Mouse (Mus musculus) cortical plate, adult 2 months (tissue): ENCODE results near the gene Cwc22. TPM values are rescaled to one million over a fixed set of nuclear protein-coding genes. Genes with fewer than 3 reads are reported as not detected.

Experiments used
- H3K27ac ChIP-seq: fragments of 200-500 bp; 2 replicates; pipeline ENCODE4 v1.5.1; 2012; ENCODE audit warnings: low read length, control low read depth, inconsistent platforms; ENCODE audit not compliant: insufficient read depth
- H3K4me1 ChIP-seq: fragments of 200-500 bp; 2 replicates; pipeline ENCODE4 v1.6.1; 2011; ENCODE audit warnings: low read length; ENCODE audit not compliant: control insufficient read depth, insufficient read depth
- H3K4me3 ChIP-seq: fragments of 200-500 bp; 2 replicates; pipeline ENCODE4 v1.5.1; 2011; ENCODE audit warnings: mild to moderate bottlenecking, low read length, control low read depth; ENCODE audit not compliant: insufficient read depth
- CTCF ChIP-seq: fragments of 200-500 bp; IDR thresholded peaks from 2 replicates; pipeline ENCODE4 v1.5.1; 2011; ENCODE audit warnings: mild to moderate bottlenecking, control low read depth, low read length; ENCODE audit not compliant: insufficient read depth; ENCODE audit errors: extremely low read depth
- POLR2A ChIP-seq: fragments of 200-500 bp; IDR thresholded peaks from 2 replicates; pipeline ENCODE4 v1.6.1; 2011; ENCODE audit warnings: mild to moderate bottlenecking, low read length, control low read depth; ENCODE audit not compliant: insufficient read depth; ENCODE audit errors: extremely low read depth
- polyA plus RNA-seq: library from polyadenylated mRNA; depleted of rRNA; stranded (reverse); fragments of >200 nt; gene quantifications from 2 replicates; pipeline ENCODE4 v1.2.3, GENCODE M21; 2012

Cwc22 gene
- polyA plus RNA-seq, 1 experiment, result 23.4 TPM

DNA sequence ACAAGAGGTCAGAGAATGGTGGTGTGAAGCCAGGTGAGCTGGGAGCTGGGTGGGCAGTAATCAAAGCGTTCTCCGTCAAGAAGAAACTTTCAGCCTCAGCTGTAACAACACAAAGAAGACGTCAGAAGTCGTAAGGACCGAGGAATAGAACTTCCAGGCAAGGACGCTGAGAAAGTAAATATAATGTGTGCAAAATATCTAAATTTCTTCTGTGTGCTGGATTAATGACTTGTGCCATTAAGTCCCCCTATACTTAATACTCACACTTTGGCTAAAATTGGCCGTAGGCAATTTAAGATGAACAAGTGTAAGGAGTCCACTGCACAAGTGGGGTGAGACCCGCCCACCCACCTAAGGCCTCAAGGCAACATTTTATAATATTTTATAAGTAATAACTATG lies 51.3 kb downstream of the Cwc22 start:
- Histone ChIP-seq H3K4me3 (no peak overlapping the region), H3K4me1 (peaks cover 2% of the 10 kb centered on the region), H3K27ac (no peak overlapping the region)
- TF ChIP-seq POLR2A, result no peak
- TF ChIP-seq CTCF, result no peak

DNA sequence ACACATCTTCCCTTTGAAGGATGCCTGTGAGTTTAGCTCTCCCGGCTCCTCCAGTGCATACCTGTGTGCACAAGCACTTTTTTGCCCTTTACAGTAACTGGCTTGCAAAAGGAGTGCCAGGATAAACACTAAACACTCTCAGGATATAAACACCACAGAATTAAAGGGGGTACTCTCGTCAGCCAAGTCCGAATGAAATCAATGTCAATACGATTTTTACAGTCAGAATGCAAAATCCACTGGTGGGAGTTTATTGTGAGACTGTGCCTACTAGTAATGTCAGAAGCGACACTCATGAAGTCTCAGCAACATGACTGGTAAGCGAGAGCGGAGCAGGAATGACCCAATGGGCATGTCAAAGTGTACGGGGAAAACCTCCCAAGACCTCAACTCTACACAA lies 52.7 kb downstream of the Cwc22 start:
- TF ChIP-seq CTCF, result no peak

DNA sequence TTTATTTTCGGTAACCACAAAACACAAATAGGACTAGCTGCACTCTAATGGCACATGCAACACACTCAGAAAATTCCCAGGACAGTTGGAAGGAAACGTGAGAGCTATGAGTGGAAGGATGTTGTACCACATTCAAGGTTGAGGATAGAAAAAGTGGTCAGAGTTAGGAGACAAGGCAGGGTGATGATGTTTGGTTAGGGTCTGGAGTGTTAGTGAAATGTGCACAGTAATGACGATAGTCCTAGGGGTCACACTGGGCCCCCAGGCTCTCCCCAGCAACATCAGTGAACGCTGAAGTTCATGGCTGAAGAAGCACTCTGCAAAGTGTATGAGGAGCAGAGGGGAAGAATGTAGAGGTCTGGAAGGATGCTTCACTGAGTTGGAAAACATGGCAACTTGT lies 53.6 kb downstream of the Cwc22 start:
- Histone ChIP-seq H3K4me3 (no peak overlapping the region), H3K4me1 (no peaks in the 10 kb centered on the region), H3K27ac (no peak overlapping the region)
- TF ChIP-seq CTCF (no peak), POLR2A (no peak)

More for the DNA sequence above, 52.7 kb downstream of the Cwc22 start:
- Histone ChIP-seq H3K4me3 (no peak overlapping the region), H3K4me1 (peaks cover 2% of the 10 kb centered on the region), H3K27ac (no peak overlapping the region)

DNA sequence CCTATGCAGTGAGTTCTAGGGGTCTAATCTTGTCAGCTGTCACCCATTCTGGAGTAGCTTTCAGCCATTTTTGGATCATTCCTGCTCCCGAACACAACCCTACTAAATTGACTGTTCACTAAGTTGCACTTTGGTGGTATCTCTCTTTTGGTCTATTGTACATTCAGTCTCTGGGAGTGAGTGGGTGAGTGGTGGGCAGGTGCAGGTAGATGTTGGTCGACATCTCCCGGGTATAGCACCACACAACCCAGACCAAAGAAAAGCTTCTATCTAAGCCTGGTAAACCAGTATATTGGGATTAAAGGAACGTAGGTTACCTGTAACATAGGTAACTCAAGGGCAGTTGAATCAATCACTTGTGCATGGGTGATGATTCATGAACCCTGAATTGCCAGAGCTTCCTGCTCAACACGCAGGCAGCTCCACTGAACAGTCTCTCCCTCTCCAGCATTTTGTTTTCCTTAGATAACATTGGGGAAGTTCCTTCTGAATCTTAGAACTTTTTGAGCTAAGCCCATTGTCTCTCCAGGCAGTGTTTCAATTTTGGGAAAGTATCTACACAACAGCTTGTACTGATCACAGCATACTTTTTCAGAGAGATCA lies 55.2 kb downstream of the Cwc22 start:
- TF ChIP-seq POLR2A, result no peak
- no peak for TF ChIP-seq CTCF
- Histone ChIP-seq H3K4me1 (no peaks in the 10 kb centered on the region), H3K27ac (no peak overlapping the region)

DNA sequence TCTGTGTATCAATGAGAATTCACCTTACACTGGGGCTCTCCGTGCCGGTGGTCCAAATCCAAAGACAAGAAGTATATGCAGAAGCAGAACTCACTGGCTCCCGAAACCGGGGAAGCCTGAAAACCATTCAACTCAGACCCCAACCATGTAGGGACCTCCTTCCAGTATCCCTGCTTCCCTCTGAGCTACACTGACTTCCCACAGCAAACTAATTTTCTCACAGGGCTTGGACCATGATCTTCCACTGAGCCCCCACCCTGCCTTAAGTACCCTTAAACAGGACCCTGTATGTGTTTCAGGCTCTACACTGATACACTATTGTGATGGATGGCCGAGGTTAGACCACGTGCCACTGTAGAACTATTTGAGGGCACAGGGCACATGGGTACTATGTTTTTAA lies 56.2 kb downstream of the Cwc22 start:
- no peak overlapping the region for H3K27ac ChIP-seq
- no peaks in the 10 kb centered on the region for H3K4me1 ChIP-seq
- H3K4me3 ChIP-seq, result no peak overlapping the region
- TF ChIP-seq CTCF, result no peak
- TF ChIP-seq POLR2A, result no peak

More for the DNA sequence above, 55.2 kb downstream of the Cwc22 start:
- H3K4me3 ChIP-seq, result no peak overlapping the region

DNA sequence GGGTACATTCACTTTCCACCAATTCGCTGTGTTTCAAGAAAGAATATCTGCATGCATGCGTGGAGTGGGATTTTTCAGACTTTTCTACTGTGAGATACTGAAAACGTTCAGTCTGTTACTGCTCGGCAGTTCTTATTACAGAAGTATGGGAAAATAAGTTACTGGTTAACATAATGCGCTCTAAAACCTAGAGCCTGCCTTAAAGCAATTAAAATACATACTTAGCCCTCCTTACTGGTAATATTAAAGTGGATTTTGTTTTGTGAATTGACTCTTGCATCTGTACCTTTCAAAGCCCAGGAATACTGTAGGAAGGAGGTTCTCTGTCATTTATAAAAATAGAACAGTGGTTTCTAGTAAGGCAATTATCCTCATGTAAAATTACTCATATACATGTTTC lies 56.8 kb downstream of the Cwc22 start:
- no peaks in the 10 kb centered on the region for H3K4me1 ChIP-seq
- H3K4me3 ChIP-seq, result no peak overlapping the region
- TF ChIP-seq POLR2A (no peak), CTCF (no peak)
- H3K27ac ChIP-seq, result no peak overlapping the region

DNA sequence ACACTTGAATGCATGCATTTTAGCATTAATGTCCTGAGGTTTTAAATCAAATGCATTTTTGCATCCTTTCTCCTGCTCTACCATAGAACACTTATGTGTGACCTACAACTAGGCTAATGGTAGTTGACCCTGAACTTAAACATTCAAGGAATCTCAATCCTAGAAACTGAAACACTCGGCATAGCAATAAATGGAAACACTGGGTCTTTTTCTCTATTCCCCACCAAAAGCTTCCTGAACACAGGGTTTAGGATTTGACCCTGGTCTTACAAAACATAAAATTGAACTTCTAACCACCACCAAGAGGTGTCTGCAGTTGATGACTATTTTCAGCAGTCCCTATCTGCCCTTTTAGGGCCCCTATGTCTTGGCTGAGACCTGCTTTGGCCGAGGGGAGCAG lies 57.3 kb downstream of the Cwc22 start:
- TF ChIP-seq CTCF (no peak), POLR2A (no peak)
- no peaks in the 10 kb centered on the region for H3K4me1 ChIP-seq
- no peak overlapping the region for H3K27ac ChIP-seq
- no peak overlapping the region for H3K4me3 ChIP-seq

DNA sequence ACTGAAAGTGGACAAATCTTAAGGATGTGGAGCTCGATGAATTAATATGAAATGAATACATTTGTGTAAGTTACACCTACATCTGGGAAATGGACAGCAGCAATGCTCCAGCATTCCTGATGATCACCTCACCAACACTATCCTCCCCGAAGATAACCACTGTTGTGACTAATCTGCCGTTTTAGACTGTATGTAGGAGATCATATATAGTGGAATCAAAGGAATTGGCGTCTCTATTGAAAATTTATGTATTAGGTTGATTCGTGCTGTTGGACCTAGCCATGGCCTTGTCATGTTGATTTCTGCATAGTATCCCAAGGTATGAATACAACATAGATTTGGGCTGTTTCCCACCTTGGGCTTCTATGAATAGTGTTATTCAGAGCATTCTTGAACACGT lies 58.1 kb downstream of the Cwc22 start:
- Histone ChIP-seq H3K4me3 (no peak overlapping the region), H3K4me1 (no peaks in the 10 kb centered on the region), H3K27ac (no peak overlapping the region)
- TF ChIP-seq POLR2A, result no peak
- no peak for TF ChIP-seq CTCF

DNA sequence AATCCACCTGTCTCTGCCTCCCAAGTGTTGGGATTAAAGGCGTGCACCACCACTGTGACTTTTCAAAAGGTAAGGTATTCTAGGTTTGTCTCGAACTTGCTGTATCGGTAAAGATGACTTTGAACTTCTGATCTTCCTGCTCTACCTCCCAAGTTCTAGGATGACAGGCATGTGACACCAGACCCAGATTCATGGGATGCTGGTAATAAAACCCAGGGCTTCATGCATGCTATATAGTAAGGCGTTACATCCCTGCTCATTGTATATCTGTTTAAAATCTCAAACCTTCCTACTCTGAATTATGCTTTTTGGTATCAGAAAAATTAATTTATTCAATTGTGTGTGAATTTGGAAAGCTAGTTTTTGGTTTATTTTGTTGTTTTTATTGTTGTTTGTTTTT lies 59.0 kb downstream of the Cwc22 start:
- no peaks in the 10 kb centered on the region for H3K4me1 ChIP-seq
- H3K27ac ChIP-seq, result no peak overlapping the region
- no peak overlapping the region for H3K4me3 ChIP-seq
- TF ChIP-seq POLR2A (no peak), CTCF (no peak)

DNA sequence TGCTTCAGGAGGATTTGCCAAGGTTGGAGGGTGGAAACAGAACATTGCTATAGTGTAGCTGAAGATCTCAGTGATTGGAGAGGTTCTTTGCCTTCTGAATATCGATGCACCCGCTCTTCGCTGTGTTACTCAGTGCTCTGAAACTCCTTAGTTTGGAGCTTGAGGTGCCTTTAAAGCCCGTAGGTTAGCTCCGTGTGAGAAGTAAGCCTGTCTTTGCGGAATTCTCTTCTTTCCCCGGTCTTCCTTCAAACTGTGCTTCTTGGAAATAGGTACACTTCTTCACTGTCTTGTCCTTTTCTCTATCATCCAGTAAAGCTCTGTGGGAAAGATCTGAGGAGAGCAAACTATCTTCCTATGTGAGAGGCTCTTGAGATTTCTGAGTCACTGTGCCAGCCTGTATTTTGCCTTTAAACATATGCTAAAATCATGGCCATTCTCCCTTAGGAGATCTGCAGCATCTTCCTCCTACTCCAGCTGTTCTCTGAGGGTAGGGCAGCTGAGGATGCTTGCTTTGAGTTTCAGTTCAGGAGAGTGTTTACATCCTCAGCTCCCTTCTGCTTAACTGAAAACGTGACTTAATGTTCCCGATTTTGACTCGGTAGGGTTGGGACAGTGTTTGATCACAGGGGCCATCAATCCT lies 60.6 kb downstream of the Cwc22 start:
- Histone ChIP-seq H3K4me1 (no peaks in the 10 kb centered on the region), H3K27ac (no peak overlapping the region), H3K4me3 (no peak overlapping the region)
- TF ChIP-seq CTCF (no peak), POLR2A (no peak)

DNA sequence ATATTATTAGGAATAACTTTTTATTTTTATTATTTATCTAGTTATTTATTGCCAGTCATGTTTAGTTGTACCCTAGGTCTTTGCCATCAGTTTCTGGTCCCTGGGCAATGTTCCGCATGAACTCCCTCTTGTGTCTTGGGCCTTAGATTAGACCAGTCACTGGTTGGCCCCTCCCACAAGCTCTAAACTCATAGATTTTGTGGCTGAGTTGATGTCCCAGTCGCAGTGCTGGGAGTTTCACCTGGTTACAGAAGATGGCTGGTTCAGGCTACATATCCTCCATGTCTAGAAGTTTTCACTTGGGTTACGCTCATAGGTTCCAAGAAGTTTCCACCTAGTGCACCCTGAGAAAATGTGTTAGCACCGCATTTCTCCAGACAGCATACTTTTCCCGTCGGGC lies 61.1 kb downstream of the Cwc22 start:
- TF ChIP-seq POLR2A (no peak), CTCF (no peak)
- H3K4me1 ChIP-seq, result no peaks in the 10 kb centered on the region

More for the DNA sequence above, 61.1 kb downstream of the Cwc22 start:
- Histone ChIP-seq H3K4me3 (no peak overlapping the region), H3K27ac (no peak overlapping the region)
